Mouse (Mus musculus): ENCODE measurements around the gene Gm21739. TPM values are rescaled to one million over a fixed set of nuclear protein-coding genes. Genes with fewer than 3 reads are reported as not detected.
"Not testable (repeated sequence)": the region's sequence is repeated elsewhere in the genome, so short reads cannot be mapped to it uniquely, and the experiment has no call there.

Gene Gm21739
- not detected in 2 replicates for total RNA-seq (2021)
- long read RNA-seq, experiment 1, result 0 reads
- long read RNA-seq, experiment 2, result 0 reads

DNA sequence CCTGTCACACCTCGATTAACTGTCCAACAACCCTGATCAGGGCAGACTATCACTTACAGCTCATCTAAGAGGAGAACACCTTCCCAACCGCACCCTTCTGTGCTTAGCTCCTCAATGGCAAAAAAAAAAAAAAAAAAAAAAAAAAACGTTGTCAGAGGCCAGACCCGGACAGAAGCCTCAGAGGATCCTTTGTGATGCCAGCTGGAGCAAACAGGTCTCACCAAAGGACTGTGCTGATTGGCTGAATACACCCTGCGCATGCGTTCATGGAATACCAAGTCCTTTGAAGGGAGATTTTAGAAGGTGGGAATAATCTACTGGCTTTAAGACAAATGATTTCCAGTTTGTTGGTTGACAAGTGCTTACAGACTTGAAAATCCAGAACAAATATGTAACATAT is at the start of gene Gm21739:
Gm21739 (minus strand) TSS at position 101 of the 400 bp plus-strand sequence.
- DNase-seq, result not testable (repeated sequence)
